Mouse (Mus musculus) adrenal gland (tissue): ENCODE results near the gene Ldlr.
"Not testable (repeated sequence)": the region's sequence is repeated elsewhere in the genome, so short reads cannot be mapped to it uniquely, and the experiment has no call there.

Experiments used
- intact Hi-C: fragments of 180-260 bp; cut with DNase I; formaldehyde crosslinking; loops from one replicate; pipeline ENCODE4 v1.15.1; 2025

Ldlr gene

GRCm38 (mm10) chr9:21786906-21787305, 63.6 kb downstream of the Ldlr start:
- intact Hi-C loops = loop anchor here (2.0 to 10.0 kb wide), 2 partner anchors 18 to 88 kb away; no protein-coding TSS in a partner anchor

DNA sequence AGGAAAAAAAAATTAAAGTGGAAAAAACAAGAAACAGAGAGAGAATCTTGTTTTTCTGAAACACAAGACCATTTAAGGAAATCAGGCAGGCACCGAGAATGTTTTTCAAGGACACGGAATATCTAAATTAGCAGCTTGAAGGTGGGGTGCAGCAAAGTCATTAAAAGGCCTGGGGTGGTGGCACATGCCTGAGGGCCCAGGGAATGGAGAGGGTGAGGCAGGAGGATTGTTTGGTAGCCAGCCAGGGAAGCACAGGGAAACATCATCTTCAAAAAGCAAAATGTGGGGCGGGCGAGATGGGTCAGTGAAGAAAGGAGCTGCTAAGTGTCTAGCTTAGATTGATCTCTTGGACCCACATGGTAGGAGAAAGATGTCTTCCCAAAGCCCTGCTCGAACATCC, 64.4 kb downstream of the Ldlr start:
- intact Hi-C loops = loop anchor here (2.0 to 10.0 kb wide), 2 partner anchors 17 to 87 kb away; no protein-coding TSS in a partner anchor

DNA sequence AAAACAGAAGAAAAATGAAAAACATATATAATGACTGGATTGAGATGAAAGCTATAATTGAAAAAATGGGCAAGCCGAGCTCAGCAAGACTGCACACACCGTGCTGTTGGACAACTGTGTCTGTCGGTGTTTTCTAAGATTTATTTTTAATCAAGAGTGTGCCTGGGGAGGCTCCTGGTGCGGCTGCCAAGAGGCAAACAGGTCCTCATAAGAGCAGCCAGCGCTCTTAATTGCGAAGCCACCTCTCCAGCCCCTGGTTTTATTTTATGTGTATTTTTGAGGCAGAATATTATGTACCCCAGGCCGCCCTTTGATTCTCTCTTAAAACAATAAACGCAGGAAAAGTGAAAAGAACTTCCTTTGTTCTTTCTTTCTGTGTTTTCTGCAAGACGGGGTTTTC, 65.0 kb downstream of the Ldlr start:
- intact Hi-C loops = loop anchor here (10.0 kb wide), 1 partner anchor 87 kb away; no protein-coding TSS in a partner anchor

GRCm38 (mm10) chr9:21791861-21792260, 68.6 kb downstream of the Ldlr start:
- intact Hi-C loops = no loop called here

GRCm38 (mm10) chr9:21792644-21793043, 69.4 kb downstream of the Ldlr start:
- intact Hi-C loops = no loop called here

- intact Hi-C loops = not testable (repeated sequence)
Observed at GRCm38 (mm10) chr9:21793507-21793906, 70.2 kb downstream of the Ldlr start.

DNA sequence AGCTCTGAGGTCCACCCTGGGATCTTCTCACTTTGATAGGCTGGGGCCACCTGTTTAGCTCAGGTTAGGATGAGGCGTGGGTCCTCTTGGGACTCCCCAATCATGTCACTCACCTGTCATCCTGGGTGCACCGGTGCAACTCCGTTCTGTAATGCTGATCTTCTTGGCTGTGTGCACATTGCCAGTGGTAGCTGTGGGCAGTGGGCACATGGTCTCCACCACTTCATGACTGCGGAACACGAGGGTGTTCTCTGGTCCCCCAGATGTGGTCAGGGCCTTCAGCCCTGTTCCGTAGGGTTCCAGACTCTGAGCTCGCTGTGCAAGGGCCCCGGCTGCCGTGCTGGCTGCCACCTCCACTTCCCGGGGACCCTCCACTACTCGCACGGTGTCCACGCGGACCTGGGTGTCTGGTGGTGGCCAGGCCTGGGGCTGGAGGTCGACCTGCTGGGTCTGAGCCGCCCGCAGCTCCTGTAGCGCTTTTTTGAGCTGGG, 71.1 kb downstream of the Ldlr start:
- intact Hi-C loops = no loop called here

DNA sequence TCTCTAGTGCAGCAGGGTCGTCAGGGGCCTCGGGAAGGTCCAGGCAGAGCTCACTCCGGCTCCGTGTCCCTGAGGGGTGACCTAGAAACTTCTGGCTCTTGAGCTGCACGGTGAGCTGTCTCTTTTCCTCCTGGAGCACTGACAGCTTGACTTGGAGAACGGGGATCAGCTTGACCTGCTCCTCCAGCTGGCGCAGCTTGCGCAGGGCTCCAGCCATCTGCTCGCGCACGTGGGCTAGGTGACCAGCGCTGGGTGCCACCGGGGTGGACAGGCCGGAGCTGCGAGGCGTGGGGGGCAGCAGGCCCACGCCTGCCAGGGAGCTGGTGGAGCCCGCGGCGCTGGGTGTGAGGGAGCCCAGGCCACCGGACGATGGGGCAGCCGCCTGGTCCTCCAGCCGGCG, 71.6 kb downstream of the Ldlr start:
- intact Hi-C loops = no loop called here

- intact Hi-C loops = no loop called here
Observed at GRCm38 (mm10) chr9:21795579-21795978, 72.3 kb downstream of the Ldlr start.

GRCm38 (mm10) chr9:21796259-21796658, 73.0 kb downstream of the Ldlr start:
- intact Hi-C loops = no loop called here

DNA sequence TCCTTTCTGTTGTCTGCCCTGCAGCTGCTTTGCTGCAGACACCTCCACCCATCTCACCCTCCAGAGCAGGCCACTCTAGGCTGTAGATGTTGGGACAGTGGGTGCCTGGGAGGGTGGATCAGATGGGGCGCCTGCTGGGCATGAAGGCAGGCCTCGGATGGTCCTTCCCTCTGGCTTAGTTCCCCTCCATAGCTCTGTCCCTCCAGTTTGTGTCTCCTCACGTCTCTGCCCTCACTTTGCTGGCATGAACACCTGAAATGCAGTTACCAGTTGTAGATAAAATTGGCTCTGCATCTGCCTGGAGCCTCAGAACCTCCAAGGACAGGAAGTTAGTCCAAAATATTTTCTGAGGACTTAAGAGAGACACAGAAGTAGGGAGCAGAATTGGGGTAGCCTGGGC, 73.6 kb downstream of the Ldlr start:
- intact Hi-C loops = no loop called here

- intact Hi-C loops = no loop called here
Observed at GRCm38 (mm10) chr9:21797921-21798344, 74.7 kb downstream of the Ldlr start.

- intact Hi-C loops = no loop called here
Observed at GRCm38 (mm10) chr9:21798345-21799009, 75.2 kb downstream of the Ldlr start, which contains the start of gene Kank2. Kank2 (minus strand) TSS chr9:21798744.

DNA sequence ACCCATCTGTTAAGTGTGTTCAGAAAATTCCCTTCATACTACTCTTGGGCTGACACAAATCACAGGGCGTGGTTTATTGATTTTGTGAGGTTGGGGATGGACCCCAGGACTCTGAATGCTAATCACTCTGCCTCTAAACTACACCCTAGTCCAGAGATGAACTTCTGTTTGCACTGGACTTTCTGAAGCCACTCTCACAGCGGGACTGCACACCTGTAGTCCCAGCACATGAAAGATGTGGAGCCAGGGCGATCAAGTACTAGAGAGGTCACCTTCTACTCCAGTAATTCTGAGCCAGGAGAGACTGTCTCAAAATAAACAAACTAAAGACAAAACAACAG, 75.7 kb downstream of the Ldlr start:
- intact Hi-C loops = no loop called here
